Mouse (Mus musculus) erythroblast, embryonic 14.5 days (primary cell): ENCODE results near the gene Jmjd8.

Source experiments
- GATA1 ChIP-seq: IDR thresholded peaks from 2 replicates; pipeline ENCODE4 v1.6.1; 2012; ENCODE audit warnings: low read length, inconsistent platforms, mixed read lengths
- TAL1 ChIP-seq: IDR thresholded peaks from 3 replicates; pipeline ENCODE4 v1.6.1; 2012; ENCODE audit warnings: low read length, inconsistent platforms, mixed read lengths

GRCm38 (mm10) chr17:25866172-25866571 is 37.5 kb downstream of the Jmjd8 start:
- TF ChIP-seq GATA1 (no peak), TAL1 (no peak)
